Mouse (Mus musculus) skeletal muscle tissue, adult 2 months (tissue): Measurements from ENCODE around the gene Hspa14.

Experiments used
- DNase-seq: peaks from one replicate; pipeline ENCODE4 v3.0.0-alpha.2; 2012; ENCODE audit warnings: low read depth, low spot score

The Hspa14 gene

DNA sequence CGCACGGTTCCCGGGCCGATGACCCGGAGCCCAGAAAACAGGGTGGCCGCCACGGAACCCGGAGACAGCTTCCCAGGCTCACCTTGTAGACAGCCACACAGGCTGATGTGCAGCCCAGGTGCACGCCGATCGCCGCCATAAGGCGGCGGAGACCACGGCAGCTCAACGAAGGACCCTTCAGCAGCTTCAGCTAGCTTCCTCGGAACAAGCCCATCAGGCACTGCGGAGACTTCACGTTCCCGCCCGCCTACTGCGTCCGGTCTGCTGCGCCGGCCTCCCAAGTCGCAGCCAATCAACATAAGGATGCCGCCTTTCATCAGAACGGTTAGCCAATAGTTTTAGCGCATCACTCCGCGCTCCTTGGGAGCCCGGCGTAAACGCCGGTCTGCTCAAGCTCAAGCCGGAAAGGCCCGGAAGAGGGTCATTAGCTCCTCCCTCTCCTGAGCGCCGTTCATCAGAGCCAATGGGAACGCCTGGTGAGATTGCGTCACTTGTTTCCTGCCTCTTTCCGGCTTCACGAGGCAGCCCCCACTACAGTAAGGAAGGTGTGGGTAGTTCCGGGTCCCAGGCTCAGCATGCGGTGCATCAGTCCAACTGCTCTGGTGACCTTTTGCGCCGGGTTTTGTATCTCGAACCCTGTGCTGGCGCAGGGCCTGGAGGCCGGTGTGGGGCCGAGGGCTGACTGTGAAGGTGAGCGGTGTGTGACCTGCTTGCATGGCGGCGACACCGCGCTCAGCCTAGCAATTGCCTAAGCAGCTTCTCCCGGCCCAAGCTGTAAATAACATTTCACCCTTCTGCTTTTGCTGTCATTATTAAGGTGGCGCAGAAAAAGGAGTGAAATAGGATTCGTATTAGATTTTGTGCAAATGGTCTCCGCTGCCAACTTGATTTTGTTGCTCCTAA, at the start of gene Hspa14, which contains the start of the genes Gm45902 and Cdnf:
Hspa14 (minus strand) TSS at position 263 of the 903 bp plus-strand sequence.
Gm45902 (minus strand) TSS at position 239 of the 903 bp plus-strand sequence.
Cdnf (plus strand) TSS at position 479 of the 903 bp plus-strand sequence.
- DNase-seq: peak; percentile 98

DNA sequence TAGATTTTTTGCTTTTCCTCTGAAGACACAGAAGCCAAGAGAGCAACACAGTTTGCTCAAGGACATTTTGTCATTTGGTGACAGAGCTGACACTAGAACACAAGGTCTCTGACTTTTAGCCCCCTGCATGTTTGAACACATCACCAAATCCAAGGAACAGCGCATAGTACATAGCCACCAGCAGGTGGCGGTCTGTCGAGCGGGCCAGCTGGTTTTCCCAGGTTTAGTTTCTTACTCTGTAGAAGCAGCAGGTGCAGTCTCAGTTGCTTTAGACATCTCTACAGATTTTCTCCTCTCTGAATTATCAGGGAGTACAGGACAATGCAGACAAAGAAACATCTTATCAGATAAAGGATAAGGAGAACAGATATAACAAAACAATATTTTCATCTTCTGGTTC, 34.0 kb upstream of the Hspa14 start:
- DNase-seq: peak; percentile 25

GRCm38 (mm10) chr2:3546055-3546454, 33.4 kb upstream of the Hspa14 start:
- no peak for DNase-seq

DNA sequence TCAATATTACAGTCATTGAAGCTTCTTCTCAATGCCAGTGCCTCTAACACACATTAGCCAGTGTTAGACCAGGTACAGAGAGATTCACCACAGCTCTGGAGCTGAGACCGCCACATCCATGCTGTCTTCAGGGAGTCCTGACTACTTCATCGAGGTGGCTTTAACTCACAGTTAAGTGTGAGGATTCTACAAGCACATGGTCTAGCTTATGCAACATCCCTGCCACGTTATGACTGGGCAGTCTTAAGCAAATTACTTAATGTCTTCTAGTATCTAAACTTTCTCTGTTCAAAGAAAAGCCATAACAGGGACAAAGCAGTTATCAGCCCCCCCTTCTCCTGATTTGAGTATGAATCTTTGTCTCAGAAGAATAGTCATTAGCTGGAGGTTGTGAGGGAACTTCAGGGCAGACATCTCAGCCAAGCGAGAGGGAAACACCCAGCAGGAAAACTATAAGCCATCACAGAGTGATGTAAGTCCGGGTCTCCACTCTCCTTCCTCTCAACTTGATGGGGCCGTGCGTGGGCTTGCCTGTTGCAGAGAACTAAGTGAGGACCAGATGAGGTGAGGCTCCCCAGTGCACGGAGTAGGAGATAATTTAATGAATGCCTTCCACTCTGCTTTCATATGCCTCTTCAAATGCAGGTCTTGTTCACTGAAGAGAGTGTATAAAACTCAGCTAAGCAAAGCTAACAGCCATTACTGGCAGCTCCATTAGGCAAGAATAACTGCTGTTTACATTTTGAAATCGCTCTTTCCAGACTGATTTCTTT, 28.9 kb upstream of the Hspa14 start:
- DNase-seq: no peak

GRCm38 (mm10) chr2:3526288-3526687, 13.7 kb upstream of the Hspa14 start:
- no peak for DNase-seq

GRCm38 (mm10) chr2:3522558-3522957, 9.9 kb upstream of the Hspa14 start:
- DNase-seq: no peak

- DNase-seq: peak; percentile 11
Measured at GRCm38 (mm10) chr2:3512076-3512475, 538 bp downstream of the Hspa14 start.

DNA sequence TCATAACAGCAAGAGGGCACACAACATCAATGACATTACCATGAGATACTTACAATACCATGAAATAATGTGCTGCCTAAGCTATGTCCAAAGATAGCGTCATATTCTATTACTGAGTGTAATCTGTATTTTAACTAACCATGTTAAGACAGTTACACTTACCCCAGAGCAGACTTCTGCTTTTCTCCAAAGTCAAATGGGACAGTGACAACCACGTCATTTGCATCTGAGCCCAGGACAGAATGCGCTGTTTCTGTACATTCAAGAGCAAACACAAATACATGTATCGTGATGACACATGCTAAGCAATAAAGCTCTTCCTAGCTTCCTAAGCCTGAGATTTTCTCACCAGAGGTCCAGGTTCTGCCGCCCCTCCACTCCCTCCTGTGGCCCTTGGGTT, 11.7 kb downstream of the Hspa14 start:
- DNase-seq: no peak

DNA sequence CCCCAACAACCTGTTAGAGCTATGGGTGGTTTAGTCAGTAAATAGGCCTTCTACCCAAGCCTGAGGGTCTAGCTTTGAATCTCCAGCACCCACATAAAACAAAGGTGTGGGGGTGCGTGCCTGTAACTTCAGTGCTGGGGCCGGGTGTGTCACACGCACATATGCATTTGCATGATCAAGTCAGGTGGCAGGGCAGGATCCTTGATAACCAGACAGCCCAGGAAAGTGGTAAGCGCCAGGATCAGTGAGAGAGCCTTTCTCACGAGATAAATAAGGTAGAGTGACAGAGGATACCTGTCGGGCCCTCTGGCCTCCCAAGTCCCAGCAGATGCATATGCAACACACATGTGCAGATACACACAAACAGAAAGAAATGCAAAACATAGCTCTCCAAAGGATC, 13.1 kb downstream of the Hspa14 start:
- no peak for DNase-seq

DNA sequence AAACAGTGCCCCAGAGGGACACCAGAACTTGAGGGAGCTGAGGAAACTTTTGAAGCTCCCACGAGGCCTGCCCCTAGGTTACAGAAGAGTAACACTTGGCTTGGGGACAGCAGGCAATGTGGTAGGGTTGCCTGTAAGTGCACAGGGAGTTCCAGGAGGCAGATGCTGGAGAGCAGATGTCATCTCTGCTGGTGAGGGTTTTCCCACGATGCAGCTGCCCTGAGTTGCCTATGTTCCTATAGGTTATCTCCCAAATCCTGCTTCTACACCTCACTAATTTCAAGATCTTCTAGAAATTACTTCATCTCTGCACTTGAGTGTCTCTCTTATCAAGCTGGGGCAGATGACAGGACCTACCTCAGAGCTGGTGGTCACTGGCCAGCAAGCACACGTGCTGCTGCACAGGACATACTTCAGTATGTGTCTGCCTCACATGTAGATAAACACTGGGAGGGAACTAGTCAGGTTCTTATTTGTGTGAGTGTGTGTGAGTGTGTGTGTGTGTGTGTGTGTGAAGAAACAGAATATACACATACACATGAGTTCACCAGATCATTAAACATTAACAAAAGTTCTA, 18.7 kb downstream of the Hspa14 start:
- DNase-seq: no peak

- no peak for DNase-seq
Measured at GRCm38 (mm10) chr2:3489816-3490215, 22.8 kb downstream of the Hspa14 start.

GRCm38 (mm10) chr2:3480239-3480638, 32.4 kb downstream of the Hspa14 start:
- no peak for DNase-seq

DNA sequence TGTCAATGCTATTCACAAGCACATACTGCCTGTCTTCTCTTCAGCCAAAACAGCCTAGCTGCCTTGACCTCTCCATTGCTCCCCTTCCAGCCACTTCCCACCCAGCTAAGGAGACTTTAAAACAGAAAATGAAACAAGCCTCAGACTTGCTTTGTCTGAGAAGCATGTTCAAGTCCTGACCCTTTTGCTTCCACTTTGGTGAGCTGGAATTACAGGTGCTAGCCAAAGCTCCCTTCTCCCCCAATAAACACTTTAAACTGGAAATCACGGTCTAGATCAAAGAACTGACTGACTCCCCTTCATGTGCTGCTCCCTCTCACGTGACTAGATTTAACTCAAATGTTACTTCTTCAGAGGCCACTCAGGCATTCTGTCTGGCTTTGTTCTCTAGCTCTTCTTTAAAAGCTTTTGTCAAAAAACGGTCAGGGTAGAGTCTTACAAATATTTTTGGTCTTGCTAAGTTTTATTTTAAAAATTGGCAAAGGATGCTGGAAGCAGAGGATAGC, 36.8 kb downstream of the Hspa14 start:
- DNase-seq: no peak

GRCm38 (mm10) chr2:3474861-3475283, 37.7 kb downstream of the Hspa14 start, which contains the start of gene Suv39h2:
Gene Suv39h2 (minus strand): TSS chr2:3475031.
- DNase-seq: peak; percentile 92

DNA sequence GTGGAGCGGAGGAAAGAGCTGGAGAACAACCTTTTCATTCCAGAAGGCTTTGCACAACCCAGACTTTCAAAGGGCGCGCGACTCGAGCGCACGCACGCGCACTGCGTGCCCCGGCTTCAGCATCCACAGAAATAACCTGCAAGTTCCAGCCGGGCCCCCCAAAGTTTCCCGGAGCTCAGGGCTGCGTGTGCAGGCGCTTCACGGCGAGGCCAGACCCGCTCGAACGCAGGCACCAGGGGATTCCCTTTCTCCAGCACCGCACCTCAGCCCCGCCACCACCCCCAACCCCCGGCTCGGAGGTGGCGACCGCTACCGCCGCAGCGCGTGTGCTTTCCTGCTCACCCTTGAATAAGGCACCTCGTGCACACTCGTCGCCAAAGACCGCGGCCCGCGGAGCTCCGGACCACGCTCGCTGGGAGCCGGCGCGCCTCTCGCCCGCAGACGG, 38.2 kb downstream of the Hspa14 start:
- DNase-seq: peak; percentile 30

- DNase-seq: no peak
Measured at GRCm38 (mm10) chr2:3473891-3474290, 38.7 kb downstream of the Hspa14 start.

GRCm38 (mm10) chr2:3456590-3456989, 56.0 kb downstream of the Hspa14 start:
- no peak for DNase-seq

- DNase-seq: no peak
Measured at GRCm38 (mm10) chr2:3453096-3453495, 59.5 kb downstream of the Hspa14 start.

- DNase-seq: no peak
Measured at GRCm38 (mm10) chr2:3449431-3449830, 63.2 kb downstream of the Hspa14 start.

GRCm38 (mm10) chr2:3445984-3446383, 66.6 kb downstream of the Hspa14 start:
- DNase-seq: no peak

GRCm38 (mm10) chr2:3444206-3444605, 68.4 kb downstream of the Hspa14 start:
- DNase-seq: no peak
